Mouse (Mus musculus): ENCODE measurements at regions not wholly inside any gene's neighbourhood (a gene's known extent, or its start where the extent isn't known, plus 50 kb on each side); places are given as distances from the start of the nearest gene placed in this dataset.

DNA sequence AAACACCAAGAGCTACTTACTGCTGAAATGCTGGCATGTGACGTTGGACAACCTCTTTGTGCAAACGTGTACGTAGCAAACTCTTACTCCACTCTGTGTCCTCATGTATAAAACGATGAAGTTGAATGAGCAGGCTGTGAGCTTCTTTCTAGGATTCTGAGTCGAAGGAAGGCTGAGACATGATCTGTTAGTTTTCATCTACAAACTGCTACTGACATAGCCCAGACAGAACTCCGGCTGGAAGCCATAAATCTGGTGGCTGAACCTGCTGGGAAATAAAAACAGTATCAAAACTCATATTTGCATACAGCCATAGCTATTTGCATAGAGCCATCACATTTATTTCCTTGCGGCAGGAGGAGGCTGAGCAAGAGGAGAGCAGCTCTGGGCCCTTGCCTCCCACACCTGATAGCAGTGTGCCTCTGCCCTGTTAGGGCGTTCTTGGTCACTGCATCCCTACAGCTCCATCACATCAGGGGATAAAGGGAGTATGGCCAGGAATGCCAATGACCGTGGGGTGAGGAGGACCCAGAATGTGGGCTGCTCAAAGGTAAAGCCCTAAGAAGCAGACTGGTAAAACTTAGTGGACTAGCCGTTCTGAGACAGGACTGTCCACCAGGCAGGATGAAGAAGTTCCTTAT lies 206.8 kb upstream of the Ppp2r3a start:
- no peak for DNase-seq (ENCODE audit: low read depth)

DNA sequence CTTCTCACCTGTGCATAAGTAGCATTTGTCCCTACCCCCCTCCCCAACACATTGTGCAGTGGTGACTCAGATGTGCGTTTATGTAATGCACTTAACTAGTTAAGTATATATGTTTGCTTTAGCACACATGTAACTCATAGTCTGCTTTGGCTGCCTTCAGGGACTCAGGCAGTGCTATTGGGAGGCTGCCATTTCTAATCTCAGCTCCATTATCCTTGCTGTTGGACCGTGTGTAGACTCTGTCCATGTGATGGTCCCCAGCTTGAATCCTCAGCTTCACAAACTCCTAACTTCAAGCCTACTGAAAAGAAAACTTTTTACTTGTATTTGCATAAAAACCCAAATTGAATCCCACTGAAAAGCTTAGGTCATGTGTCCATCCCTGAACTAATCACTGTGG lies 194.7 kb upstream of the Ppp2r3a start:
- no peak for DNase-seq (ENCODE audit: low read depth)

DNA sequence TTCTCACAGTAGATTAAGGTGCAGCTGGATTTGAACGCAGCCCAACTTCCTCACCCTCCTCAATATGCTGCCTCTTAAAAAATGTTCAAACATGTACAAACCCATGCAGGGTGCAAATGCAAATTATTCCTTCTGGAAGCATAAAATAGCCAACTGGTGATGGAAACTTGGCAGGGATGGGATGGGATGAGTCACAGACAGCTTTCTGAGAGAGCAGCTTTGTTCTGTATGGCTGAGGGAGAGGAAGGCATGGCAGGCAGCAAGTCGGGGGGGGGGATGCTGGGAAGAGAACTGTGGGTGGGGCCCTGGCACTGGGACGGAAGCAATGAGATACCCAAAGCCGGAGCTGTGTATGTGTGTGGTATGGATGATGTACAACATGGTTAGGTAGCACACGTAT lies 194.2 kb upstream of the Ppp2r3a start:
- no peak for DNase-seq (ENCODE audit: low read depth)

DNA sequence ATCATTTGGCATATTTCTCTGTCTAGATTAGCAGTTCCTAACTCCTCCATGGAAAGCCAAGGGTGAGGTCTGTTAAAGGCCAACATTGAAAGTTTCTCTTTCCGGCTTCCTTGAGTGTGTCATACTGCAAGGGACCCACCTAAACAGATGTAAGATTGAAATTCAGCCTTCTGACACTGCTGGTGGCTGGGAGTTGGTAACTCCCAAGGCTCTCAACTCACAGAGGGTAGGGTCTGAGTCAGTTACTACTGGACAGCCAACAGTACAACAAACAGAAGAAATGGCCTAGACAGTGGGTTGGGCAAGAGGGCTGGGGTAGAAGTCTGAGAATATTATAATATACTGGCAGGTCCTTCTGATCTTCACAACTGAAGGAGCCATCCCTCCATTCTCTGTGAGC lies 193.7 kb upstream of the Ppp2r3a start:
- DNase-seq (ENCODE audit: low read depth): no peak

DNA sequence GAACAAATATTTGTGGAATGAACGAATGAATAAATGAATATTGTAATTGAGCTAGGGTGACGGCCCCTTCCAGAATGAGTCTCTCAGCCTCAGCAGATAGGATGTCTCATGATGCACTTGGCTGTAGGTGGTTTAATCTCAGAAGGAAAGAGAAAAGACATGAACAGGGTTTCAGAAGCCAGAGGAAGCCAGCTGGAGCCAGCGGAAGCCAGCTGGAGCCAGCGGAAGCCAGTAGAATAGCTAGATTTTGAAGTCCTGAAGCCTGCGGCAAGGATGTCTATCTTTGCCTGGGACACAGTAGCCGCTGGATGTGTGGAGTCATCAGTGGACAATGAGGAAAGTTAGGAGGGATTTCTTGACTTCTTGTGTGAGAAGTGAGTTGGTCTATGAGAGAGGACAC lies 188.3 kb upstream of the Ppp2r3a start:
- DNase-seq (ENCODE audit: low read depth): no peak

DNA sequence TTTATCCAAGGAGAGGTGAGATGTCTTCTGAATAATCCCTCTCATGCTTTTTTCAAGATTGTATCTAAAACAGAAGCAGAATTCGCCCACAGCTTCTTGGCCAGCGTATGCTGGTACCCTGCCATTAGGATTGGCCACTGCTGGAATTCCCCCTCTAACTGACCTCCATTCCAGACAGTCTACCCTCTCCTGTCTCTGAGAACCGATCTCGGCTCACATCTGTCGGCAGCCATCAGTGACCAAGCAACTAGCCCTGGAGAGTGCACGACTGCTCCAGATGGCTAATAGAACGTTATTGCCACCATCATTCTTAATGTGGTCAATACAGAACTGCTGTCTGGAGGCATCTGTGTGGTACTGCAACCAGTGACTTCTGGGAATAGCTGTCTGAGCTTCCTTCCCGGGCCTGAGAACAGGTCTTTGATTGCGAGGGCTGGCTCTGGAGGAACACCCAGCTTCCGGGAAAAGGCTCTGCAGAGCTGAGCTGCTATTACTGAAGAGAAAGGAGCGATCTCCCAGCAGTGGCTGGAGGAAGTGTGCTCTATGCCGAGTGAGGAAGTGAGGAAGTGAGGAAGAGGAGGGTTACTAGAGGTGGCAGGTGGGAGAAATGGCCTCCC lies 187.1 kb upstream of the Ppp2r3a start:
- DNase-seq (ENCODE audit: low read depth): no peak

DNA sequence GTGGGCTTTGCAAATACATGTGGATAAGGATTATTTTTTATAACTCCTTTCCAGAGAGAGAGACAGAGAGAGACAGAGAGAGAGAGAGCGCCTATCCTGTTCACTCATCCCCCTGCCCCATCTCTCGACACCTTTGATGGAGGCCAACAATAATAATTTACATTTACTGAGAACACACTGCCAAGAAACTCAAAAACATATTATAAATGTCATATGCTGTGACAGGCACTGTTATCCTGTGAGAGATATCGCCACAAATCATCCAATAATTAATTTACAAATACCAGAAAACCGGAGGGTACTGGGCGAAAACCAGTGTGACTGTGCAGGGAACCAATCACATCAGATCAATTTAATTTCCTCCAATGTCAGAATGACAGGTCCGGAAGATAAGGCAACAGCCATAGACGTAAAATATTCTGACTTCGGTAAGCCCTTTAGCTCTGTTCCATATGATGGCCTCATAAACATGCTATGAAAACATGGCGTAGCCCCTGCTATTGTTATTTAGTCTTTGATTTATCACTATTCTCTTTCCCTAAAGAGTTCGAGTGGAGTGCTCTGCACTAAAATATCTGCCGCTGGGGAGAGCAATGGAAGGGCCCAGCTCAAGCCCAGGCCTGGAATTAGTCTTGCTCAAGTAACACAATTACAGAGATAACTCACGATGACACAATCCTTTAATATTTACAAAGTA lies 173.5 kb upstream of the Ppp2r3a start:
- DNase-seq (ENCODE audit: low read depth): no peak

DNA sequence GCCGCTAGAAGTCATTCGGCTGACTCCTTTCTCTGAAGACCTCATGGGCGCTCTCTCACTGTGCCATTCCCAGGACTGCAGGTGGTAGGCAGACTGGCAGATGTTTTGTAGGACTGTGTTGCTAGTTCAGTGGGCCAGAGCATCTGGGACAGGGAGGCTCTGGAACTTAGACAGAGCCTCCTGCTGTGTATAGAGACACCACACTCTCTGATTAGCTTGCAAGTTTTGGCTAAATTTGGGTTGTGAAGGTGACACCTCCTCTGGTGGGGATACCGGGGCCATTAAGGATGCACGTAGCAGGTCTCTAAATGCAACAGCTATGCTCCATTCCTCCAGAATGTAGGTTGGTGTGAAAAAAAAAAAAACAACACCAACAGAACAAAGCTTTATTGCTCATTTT lies 171.4 kb upstream of the Ppp2r3a start:
- no peak for DNase-seq (ENCODE audit: low read depth)

DNA sequence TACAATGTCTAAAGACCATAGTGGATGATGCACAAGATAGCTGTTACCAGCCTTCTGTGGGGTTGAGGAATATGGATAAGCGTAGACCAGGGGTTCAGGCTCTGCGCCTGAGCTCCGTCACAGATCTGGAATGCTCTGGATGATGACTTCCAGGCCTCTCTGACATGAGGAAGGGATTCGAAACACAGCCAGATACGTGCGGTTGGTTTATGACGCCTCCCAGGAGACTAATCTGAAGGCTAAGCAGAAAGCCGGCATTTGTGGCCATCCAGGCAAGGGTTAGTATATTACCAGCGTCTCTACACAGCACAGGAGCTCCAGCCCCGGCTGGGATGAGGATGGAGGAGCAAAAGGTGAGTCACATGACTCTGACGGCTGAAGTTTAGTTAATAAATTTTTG lies 170.4 kb upstream of the Ppp2r3a start:
- no peak for DNase-seq (ENCODE audit: low read depth)

DNA sequence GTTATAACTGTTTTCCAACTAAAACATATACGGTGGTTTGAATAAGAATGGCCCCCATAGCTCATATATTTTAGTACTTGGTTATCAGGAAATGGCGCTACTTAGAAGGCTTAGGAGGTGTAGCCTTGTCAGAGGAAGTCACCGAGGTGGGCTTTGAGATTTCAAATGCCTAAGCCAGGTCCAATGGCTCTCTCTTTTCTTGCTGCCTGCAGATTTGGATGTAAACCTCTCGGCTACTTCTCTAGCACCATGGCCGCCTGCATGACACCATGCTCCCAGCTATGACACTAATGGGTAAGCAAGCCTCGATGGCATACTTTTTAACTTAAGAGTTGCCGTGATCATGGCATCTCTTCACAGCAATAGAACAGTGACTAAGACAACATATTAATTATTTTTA lies 169.5 kb upstream of the Ppp2r3a start:
- no peak for DNase-seq (ENCODE audit: low read depth)

DNA sequence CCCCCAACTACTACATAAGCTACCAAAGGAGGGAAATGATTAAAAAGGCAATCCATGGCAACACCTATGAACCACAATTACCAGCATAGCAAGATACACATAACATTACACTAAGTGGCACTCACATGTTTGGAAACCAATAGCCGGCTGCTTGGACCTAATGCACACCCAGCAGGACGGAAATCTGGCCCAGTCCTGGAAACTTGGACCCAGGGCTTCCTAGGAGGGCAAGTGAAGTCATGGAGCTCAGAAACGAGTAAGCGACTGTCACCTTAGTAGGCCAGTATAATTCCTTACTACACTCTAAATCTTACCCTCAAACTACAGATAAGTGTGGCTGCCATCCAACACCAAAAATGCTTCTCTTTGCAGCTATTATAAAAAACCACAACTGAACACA lies 168.6 kb upstream of the Ppp2r3a start:
- DNase-seq (ENCODE audit: low read depth): no peak

DNA sequence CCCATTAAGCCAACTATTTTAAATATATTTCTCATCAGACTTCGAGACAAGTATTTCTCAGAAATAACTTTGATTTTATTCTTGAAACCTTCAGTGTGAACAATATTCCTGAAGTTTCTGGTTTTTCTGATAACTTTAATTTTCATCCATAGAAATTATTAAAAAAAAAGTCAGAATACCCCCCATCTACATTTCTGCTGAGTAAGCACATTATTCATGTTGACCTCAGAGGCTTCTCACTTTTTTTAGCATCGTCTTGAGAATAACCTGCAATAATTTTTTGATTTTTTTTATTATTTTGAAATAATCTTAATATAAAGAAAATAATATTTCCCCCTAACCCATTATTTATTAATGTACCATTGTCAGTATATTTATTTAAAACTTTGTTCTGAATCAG lies 166.1 kb upstream of the Ppp2r3a start:
- DNase-seq (ENCODE audit: low read depth): no peak

DNA sequence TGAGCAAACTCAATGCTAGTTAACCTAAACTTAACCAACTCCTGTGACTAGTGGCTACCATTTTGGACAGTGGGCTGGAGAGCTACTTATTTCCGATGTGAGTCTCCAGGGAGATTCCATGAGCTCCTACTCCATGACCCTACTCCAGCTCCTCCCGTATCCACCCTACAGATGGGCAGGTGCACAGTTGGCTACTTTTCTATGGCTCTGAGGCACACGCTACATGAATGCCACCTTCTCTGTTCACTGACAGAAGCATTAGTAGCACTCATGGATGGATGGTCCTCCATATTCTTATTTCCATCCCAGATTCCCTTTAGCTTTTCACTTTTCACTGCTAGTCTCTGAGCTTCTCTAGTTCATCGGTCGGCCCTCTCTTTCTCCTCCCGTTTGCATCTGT lies 164.7 kb upstream of the Ppp2r3a start:
- no peak for DNase-seq (ENCODE audit: low read depth)

DNA sequence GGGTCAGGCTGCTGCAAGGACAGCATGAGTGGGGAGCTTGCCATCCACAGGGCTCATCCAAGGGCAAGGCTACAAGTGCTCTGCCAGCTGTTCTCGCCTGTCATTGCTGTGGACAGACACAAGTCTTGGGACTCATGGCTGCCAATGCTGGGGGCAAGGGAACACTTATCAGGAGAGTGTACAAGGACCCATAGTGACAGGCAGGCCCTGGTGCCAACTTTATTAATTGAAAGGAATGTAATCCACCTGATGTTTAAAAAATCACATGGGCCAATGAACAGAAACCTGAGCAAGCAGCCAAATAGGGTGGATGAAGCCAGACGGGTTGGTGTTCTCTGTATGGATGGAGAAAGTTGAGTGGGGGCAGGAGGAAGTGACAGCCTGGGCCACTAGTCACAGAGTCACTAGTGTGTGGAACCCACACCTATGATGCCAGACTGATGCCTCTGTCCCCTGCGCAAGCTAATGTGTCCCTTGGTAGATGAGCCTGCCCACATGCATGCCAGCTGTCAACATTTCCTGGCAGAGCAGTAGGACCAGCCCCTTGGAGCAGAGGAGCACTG lies 161.6 kb upstream of the Ppp2r3a start:
- no peak for DNase-seq (ENCODE audit: low read depth)

DNA sequence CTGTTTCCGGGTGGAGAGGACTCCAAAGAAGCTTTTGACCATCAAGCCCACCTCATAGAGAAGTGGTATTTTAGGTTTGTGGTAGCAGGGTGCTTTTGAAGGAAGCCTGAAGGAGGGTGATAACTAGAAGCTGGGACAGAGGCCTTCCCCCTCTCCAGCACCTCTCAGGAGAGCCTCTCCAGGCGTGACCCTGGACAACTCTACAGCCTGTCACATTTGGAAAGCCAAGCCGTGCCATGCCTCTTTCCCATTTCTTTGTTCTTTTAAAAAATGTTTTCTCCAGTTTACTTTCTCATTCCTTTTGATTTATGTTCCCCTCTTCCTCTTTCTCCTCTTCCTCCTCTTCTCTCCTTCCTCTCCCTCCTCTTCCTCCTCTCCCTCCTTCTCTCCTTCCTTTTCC lies 160.4 kb upstream of the Ppp2r3a start:
- no peak for DNase-seq (ENCODE audit: low read depth)

DNA sequence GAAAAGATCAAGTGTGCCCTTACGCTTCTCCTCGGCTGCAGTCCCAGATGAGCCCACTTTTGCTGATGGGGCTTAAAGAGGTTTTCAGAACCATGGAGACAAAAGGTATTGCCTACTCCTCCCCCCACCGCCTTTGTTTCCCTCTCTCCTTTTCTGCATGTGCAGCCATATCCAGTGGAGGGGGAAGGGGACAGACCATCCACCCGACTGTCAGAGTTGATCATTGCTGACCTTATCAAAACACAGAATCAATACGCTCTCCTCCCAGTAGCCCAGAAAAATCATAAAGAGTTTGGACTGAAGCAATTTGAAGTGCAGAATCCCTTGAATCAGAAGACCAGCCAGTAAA lies 159.9 kb upstream of the Ppp2r3a start:
- DNase-seq (ENCODE audit: low read depth): no peak

DNA sequence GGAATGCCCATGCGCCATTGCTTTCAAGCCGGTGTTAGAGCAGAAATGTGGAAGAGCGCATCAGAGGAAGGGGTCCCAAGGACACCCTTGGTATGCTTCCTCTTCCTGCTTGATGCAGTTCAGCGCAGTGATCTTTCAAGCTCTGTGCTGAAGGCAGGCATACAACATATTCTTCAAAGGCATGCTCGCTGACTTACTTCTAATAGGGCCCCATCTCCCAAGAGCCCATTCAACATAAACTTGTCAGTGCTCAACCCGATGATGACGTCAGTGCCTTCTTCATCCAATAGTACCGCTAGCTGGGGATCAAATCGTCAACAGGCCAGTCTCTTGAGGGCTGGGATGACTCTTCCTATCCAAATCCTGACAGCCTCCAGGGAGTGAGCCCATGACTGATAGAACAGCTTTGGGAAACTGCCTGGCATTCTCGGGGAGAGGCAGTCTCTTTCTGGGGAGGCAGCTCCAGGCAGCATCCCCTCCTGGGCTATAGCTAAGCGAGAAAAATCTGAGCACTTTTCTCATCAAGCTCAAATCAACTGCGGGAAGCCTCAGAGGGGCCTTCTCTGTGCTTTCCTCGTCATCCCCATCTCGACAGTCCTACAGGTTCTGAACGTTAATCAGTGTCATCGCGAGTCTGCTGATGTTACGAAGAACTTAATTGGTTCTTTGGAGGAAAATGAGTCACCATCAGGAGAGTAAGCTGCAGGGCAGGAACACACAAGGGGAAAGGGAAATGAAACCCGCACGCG lies 159.4 kb upstream of the Ppp2r3a start:
- no peak for DNase-seq (ENCODE audit: low read depth)

DNA sequence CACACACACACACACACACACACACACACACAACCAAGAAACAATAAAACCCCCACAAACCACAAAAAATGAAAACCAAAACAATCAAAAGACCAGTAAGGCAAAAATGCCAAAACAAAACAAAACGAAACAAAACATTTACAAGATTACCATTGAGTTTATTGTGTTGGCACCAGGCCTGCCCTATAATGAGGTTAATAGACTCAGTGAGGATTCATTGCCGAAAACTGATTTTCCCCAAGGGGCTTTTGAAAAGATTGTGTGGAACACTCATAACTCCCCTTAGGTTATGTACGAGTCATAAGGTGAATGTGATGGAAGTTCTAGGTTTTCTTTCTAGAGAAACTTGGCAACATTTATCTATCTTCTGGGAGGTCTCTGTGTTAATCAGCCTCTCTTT lies 158.8 kb upstream of the Ppp2r3a start:
- DNase-seq (ENCODE audit: low read depth): no peak

DNA sequence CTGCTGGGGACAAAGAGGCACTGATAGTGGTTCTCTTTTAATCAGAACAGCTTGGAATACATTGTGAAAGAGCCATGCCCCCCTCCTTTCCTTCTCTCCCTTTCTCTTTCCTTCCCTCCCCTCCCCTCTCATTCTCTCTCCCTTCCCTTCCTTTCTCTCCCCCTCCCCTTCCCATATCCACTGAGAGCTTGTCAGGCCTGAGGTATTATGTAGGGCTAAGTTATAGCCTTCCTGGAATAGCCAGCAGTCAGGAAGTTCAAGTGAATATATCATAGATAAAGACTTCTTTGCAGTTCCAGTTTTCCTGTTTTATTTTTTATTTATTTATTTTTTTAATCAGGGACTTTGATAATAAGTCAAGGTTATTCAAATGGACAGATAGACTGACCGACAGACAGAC lies 156.5 kb upstream of the Ppp2r3a start:
- no peak for DNase-seq (ENCODE audit: low read depth)

DNA sequence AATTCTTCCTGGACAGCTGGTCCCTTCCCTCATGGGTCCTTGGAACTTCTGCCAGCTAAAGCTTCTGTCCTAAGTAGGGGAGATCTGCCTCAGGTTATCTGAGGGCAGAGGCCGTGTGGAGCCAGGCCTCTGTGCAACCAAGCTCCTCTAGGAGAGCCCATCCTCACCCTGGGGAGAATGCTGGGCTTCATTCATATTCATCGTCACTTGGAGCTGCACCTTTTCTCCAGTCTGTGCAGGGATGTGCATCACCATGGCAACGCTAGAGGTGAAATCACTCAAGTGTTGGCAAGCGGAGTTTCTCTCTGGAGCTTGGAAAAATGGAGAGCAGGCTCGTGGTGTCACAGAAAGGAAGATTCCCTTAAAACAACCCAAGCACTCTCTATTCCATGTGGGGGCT lies 155.5 kb upstream of the Ppp2r3a start:
- no peak for DNase-seq (ENCODE audit: low read depth)

DNA sequence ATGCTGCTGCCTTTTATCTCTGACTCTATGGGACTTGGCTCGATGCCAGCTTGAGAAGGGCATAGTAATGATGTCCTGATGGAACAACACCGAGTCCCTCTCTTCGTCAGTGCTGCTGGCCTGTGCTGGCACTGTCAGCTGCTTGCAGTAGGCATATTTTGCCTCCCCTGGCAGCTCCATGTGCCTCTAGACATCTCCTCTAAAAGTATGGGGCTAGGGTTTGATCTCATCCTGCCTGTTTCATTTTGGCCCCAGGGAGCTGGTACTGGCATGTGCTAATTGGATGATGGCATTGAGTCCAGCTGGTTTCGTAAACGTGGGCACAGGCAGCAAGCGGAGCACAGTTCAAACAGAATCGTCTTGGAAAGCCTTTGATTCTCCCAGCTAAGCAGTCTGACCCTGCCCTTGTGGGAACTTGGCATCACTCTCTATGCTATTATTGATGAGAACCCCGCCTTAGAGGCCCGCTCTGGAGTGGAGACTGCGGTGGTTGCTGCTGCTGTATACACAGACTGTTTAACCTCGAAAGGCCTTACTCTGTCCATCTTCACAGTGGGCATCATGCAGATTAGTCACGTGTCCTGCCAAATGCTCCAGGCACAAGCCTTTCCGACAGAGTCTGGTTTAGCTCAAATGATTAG lies 153.0 kb upstream of the Ppp2r3a start:
- DNase-seq (ENCODE audit: low read depth): no peak

DNA sequence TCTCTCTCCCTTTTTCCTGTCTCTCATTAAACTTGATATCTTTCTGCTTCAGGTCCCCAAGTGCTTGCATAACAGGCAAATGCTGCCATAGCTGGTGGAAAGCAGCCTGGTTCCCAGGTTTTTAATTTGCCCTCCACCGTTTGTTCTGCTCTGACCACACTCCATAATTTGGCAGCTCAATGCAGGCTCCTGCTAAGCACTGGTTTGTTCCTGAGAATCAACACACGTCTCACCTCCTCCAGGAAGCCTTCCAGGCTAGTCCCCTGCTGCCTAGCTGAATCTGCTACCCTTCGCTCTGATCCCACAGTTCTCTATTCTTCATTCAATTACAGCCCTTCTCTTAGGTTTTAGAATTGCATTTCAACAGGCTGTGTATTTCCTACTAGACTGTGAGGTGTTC lies 152.4 kb upstream of the Ppp2r3a start:
- no peak for DNase-seq (ENCODE audit: low read depth)

All from naive thymus-derived CD4-positive, alpha-beta T cell, adult 2 months (primary cell).